Mouse (Mus musculus) ES-E14 (cell line): ENCODE measurements around the gene Hist1h3b. TPM values are rescaled to one million over a fixed set of nuclear protein-coding genes. Genes with fewer than 3 reads are reported as not detected.

Source experiments
- DNase-seq: peaks from one replicate; pipeline ENCODE4 v3.0.0-alpha.2; 2013; ENCODE audit warnings: low read depth, low spot score
- H3K27ac ChIP-seq: 2 replicates; pipeline ENCODE4 v1.5.1; 2012; ENCODE audit warnings: low read depth, mild to moderate bottlenecking, low read length, moderate library complexity, mixed read lengths; ENCODE audit not compliant: poor library complexity, insufficient read depth, severe bottlenecking
- H3K36me3 ChIP-seq: 2 replicates; pipeline ENCODE4 v1.6.1; 2012; ENCODE audit warnings: mild to moderate bottlenecking, low read length, moderate library complexity, mixed read lengths; ENCODE audit not compliant: control insufficient read depth, poor library complexity, insufficient read depth, severe bottlenecking
- H3K4me1 ChIP-seq, 2 experiments: fragments of 150-350 bp in 1 of 2; sonication (generic) in 1 of 2; 2 replicates each; pipeline ENCODE4 v1.6.1; 2012; ENCODE audit warnings: low read length in 2 of 2, mild to moderate bottlenecking in 1 of 2, mixed read lengths in 1 of 2; ENCODE audit not compliant: control insufficient read depth in 2 of 2, insufficient read depth in 2 of 2, poor library complexity in 1 of 2
- H3K4me3 ChIP-seq, 2 experiments: fragments of 150-350 bp in 1 of 2; sonication (generic) in 1 of 2; 2 replicates each; pipeline ENCODE4 v1.5.1; 2012; ENCODE audit warnings: low read length in 2 of 2, low read depth in 1 of 2, mild to moderate bottlenecking in 1 of 2, mixed read lengths in 1 of 2; ENCODE audit not compliant: insufficient read depth in 1 of 2, poor library complexity in 1 of 2, severe bottlenecking in 1 of 2
- H3K9ac ChIP-seq: 2 replicates; pipeline ENCODE4 v1.6.1; 2012; ENCODE audit warnings: low read depth, mild to moderate bottlenecking, low read length, mixed read lengths; ENCODE audit not compliant: poor library complexity, insufficient read depth, severe bottlenecking
- H3K9me3 ChIP-seq: fragments of 150-350 bp; sonication (generic); 2 replicates; pipeline ENCODE4 v1.6.1; 2012; ENCODE audit warnings: low read depth, mild to moderate bottlenecking, low read length; ENCODE audit not compliant: control insufficient read depth, insufficient read depth
- CHD2 ChIP-seq: IDR thresholded peaks from 2 replicates; pipeline ENCODE4 v1.6.1; 2014; ENCODE audit warnings: mild to moderate bottlenecking, low read depth, low read length, inconsistent platforms
- HCFC1 ChIP-seq: IDR thresholded peaks from 2 replicates; pipeline ENCODE4 v1.6.1; 2012; ENCODE audit warnings: low read length, inconsistent platforms, borderline replicate concordance; ENCODE audit not compliant: insufficient read depth
- MAFK ChIP-seq: IDR thresholded peaks from 2 replicates; pipeline ENCODE4 v1.6.1; 2014; ENCODE audit warnings: mild to moderate bottlenecking, low read depth, low read length, inconsistent platforms; ENCODE audit not compliant: insufficient read depth
- ZC3H11A ChIP-seq: IDR thresholded peaks from 2 replicates; pipeline ENCODE4 v1.6.1; 2012; ENCODE audit warnings: low read depth, mild to moderate bottlenecking, inconsistent platforms, low read length, borderline replicate concordance
- ZNF384 ChIP-seq: IDR thresholded peaks from 2 replicates; pipeline ENCODE4 v1.6.1; 2012; ENCODE audit warnings: low read depth, low read length, inconsistent platforms
- in situ Hi-C, 2 experiments: fragments of 600-800 bp; cut with MboI; formaldehyde crosslinking; loops; one replicate each; pipeline ENCODE4 v1.15.1; 2025; ENCODE audit warnings: low sequenced_read_pairs in 2 of 2, inconsistent platforms in 1 of 2; ENCODE audit not compliant: unreplicated experiment in 2 of 2
- total RNA-seq: library from RNA; depleted of rRNA; stranded (reverse); fragments of 300-350 nt; gene quantifications from 2 replicates; pipeline ENCODE4 v1.2.3, GENCODE M21; 2012

Gene Hist1h3b
- total RNA-seq, 1 experiment, result 954 TPM

DNA sequence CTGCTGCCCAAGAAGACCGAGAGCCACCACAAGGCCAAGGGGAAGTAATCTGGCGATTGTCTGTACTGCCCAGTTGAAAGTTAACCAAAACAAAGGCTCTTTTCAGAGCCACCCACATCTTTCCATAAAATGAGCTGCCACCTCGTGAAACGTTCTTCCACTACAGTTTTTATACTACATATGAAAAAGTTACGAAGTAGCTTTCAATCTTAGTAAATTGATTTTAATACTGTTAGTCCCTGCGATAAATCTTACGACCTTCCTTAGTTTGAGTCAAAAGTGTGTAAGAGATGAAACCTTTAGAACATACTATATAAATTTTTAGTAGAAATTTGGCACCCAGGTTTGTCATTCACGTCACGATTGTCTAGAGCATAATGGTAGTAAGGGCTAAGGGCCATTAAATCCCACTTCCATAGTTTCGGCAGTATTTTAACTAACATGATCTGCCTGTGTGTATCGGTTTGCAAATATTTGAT, 550 bp upstream of the Hist1h3b start:
- Histone ChIP-seq H3K9ac (peak overlapping the region; percentile 84), H3K9me3 (no peaks in the 10 kb centered on the region), H3K36me3 (no peaks in the 10 kb centered on the region), H3K27ac (peak overlapping the region; percentile 94), H3K4me3 (peak overlapping the region; percentile 63 to 67), H3K4me1 (peaks cover 0 to 5% of the 10 kb centered on the region in 2 experiments; a peak in 1 of 4 replicates)
- TF ChIP-seq MAFK, result no peak
- in situ Hi-C loops, result loop anchor here in 1 of 2 experiments (25.0 kb wide), 1 partner anchor 1714 kb away; the partner anchor contains the start of genes Hist1h2ag, Hist1h2ah, Hist1h2bj and Hist1h2bk
- DNase-seq, result no peak

DNA sequence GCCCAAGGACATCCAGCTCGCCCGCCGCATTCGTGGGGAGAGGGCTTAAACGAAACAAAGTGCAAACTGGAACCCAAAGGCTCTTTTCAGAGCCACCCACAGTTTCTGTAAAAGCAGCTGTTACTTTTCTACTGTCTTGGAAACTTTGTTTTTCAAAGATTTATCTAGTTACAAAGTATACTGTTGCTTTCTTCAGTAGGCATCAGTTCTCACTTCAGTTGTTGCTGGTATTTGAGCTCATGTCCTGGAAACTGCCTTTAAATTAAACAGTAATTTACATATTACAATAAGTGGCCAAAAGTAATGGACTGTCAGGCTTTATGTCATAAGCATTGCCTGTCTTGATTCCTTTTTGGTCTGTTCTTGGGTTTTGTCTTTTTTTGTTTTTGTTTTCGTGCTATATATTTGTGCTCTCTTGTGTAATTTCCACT, 690 bp downstream of the Hist1h3b start:
- in situ Hi-C loops, result loop anchor here in 1 of 2 experiments (25.0 kb wide), 1 partner anchor 1715 kb away; the partner anchor contains the start of genes Hist1h2ag, Hist1h2ah, Hist1h2bj and Hist1h2bk
- DNase-seq, result no peak

DNA sequence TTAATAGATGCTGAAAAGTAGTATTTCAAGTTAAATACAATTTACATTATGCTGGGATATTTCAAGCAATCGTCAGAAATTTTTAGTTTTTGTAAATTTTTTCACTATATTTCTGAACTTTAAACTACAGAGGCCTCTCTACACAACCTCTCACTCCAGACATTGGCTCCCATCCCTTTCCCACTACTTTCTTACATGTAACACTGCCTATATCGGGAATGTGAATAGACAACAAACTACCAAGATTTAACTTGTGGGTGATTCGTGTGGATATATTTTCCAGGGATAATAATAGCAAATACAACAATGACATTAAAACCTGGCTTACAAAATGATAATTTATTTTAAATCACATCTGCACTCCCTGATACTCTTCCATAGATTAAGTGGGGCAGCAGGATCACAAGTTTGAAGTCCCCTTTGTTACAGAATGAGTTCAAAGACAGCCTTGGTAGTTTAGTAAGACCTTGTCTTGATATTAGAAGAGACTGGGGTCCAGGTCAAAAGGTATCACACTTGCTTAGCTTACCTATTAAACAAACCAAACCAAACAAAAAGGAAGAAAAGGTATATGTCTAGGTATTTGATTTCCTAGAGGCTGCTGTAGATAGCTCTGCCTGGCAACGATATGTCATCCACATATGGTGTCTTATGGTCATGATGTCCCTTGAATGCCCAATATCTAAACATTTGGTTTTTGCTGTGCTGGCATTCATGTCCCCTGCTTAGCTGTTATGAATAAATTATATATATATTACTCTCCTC, 1.4 kb downstream of the Hist1h3b start:
- Histone ChIP-seq H3K36me3 (no peaks in the 10 kb centered on the region), H3K4me3 (peak overlapping the region in 1 of 2 experiments; percentile 19; a peak in 2 of 4 replicates), H3K4me1 (peaks cover 0 to 6% of the 10 kb centered on the region in 2 experiments; a peak in 1 of 4 replicates), H3K9me3 (no peaks in the 10 kb centered on the region), H3K9ac (no peak overlapping the region; the same call in 1 of the 2 replicates), H3K27ac (peak overlapping the region; percentile 40; the same call in 1 of the 2 replicates)
- in situ Hi-C loops, result loop anchor here in 1 of 2 experiments (25.0 kb wide), 1 partner anchor 1716 kb away; the partner anchor contains the start of genes Hist1h2ag, Hist1h2ah, Hist1h2bj and Hist1h2bk
- no peak for DNase-seq
- TF ChIP-seq CHD2 (no peak), HCFC1 (no peak), ZNF384 (no peak), MAFK (no peak)

More for the DNA sequence above, 690 bp downstream of the Hist1h3b start:
- Histone ChIP-seq H3K36me3 (no peaks in the 10 kb centered on the region), H3K4me1 (peaks cover 0 to 5% of the 10 kb centered on the region in 2 experiments; a peak in 1 of 4 replicates), H3K9me3 (no peaks in the 10 kb centered on the region), H3K9ac (peak overlapping the region; percentile 75), H3K4me3 (peak overlapping the region; percentile 19 to 61), H3K27ac (peak overlapping the region; percentile 77)
- TF ChIP-seq HCFC1 (no peak), MAFK (no peak), CHD2 (no peak), ZNF384 (no peak), ZC3H11A (no peak)

DNA sequence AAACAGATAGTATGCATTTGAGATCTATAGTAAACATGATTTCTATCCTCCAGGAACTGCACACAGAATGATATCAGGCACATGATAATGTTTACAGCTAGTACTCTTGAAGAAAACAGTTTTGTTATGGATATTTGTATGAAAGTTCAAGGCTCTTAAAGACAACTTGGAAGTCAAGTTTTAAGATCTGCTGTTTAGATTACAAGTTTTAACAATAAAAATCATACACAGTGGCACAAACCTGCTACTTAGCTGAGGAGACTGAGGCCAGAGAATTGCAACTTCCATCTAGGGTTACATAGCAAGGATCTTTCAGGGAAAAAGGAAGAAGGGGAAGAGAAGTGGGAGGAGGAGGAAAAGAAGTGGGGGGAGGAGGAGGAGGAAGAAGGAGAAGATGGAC, 2.9 kb downstream of the Hist1h3b start:
- no peak for DNase-seq
- no peak overlapping the region for H3K4me3 ChIP-seq
- no peak overlapping the region; the same call in 1 of the 2 replicates for H3K27ac ChIP-seq
- TF ChIP-seq CHD2 (no peak), ZNF384 (no peak), HCFC1 (no peak), ZC3H11A (no peak), MAFK (no peak)
- no peak overlapping the region; the same call in 1 of the 2 replicates for H3K9ac ChIP-seq
- H3K4me1 ChIP-seq, result peaks cover 0 to 4% of the 10 kb centered on the region in 2 experiments; a peak in 1 of 4 replicates
- in situ Hi-C loops, result loop anchor here in 1 of 2 experiments (25.0 kb wide), 1 partner anchor 1718 kb away; the partner anchor contains the start of genes Hist1h2ag, Hist1h2ah, Hist1h2bj and Hist1h2bk
- H3K9me3 ChIP-seq, result no peaks in the 10 kb centered on the region
- no peaks in the 10 kb centered on the region for H3K36me3 ChIP-seq
